Mouse (Mus musculus) lung, embryonic 15.5 days (tissue): ENCODE data around the gene Galnt3. TPM values are rescaled to one million over a fixed set of nuclear protein-coding genes. Genes with fewer than 3 reads are reported as not detected.

Experiments
- ATAC-seq: fragments of 200-750 bp; cut with Nextera tagmentation; 2 replicates; pipeline ENCODE4 v1.8.0; 2017; ENCODE audit warnings: moderate number of reproducible peaks, borderline replicate concordance; ENCODE audit not compliant: low FRiP score, low TSS enrichment; ENCODE audit errors: extremely low read depth
- H3K27ac ChIP-seq: fragments of 300-500 bp; sonication (generic); 2 replicates; pipeline ENCODE4 v1.5.1; 2015; ENCODE audit warnings: moderate library complexity, mild to moderate bottlenecking, inconsistent platforms
- H3K27me3 ChIP-seq: fragments of 300-500 bp; sonication (generic); 2 replicates; pipeline ENCODE4 v1.6.1; 2015; ENCODE audit warnings: inconsistent platforms
- H3K36me3 ChIP-seq: fragments of 300-500 bp; sonication (generic); 2 replicates; pipeline ENCODE4 v1.6.1; 2015; ENCODE audit warnings: inconsistent platforms
- H3K4me1 ChIP-seq: fragments of 300-500 bp; sonication (generic); 2 replicates; pipeline ENCODE4 v1.6.1; 2015; ENCODE audit warnings: inconsistent platforms
- H3K4me2 ChIP-seq: fragments of 300-500 bp; sonication (generic); 2 replicates; pipeline ENCODE4 v1.6.1; 2015; ENCODE audit warnings: inconsistent platforms, mild to moderate bottlenecking, moderate library complexity
- H3K4me3 ChIP-seq: fragments of 300-500 bp; sonication (generic); 2 replicates; pipeline ENCODE4 v1.5.1; 2015; ENCODE audit warnings: mild to moderate bottlenecking, inconsistent platforms
- H3K9ac ChIP-seq: fragments of 300-500 bp; sonication (generic); 2 replicates; pipeline ENCODE4 v1.6.1; 2015; ENCODE audit warnings: inconsistent platforms
- H3K9me3 ChIP-seq: fragments of 300-500 bp; sonication (generic); 2 replicates; pipeline ENCODE4 v1.6.1; 2016; ENCODE audit warnings: inconsistent platforms
- WGBS: fragments of 180-500 bp; shearing (Covaris S2); methylation state at CpG from one replicate; pipeline ENCODE4 v1.1.7; 2015; 5-methylcytosine and 5-hydroxymethylcytosine counted together
- polyA plus RNA-seq: library from polyadenylated mRNA; unstranded; fragments of >200 nt; fragmentation: Nextera tagmentation; extraction: Ambion mirVana; gene quantifications from 2 replicates; pipeline ENCODE4 v1.2.1, GENCODE M21; 2015

Gene Galnt3
- polyA plus RNA-seq, 1 experiment from 2014 or later, result 14.7 TPM

DNA sequence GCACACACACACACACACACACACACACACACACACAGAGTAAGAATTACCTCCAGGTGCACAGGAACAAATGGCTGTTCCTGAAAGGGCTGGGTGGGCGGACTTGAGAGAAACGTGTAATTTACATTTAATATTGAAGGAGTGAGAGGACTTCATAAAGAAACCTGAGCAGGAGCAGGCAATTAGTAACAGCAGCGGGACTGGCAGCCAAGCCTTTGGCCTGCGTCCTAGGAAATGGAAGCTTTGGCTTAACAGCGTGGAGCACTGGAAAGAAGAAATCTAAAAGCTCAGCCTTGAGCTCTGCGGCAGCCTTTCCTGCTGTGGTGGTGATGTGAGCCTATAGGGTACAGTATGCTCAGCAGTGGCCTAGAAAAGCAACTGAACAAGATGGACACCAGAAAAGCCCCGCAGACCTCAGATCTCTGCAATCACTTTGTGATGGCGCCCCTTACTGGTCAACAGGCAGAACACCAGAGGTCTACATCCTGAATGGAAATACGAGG lies 82.8 kb downstream of the Galnt3 start:
- no peak for ATAC-seq
- H3K9me3 ChIP-seq, result no peaks in the 10 kb centered on the region
- H3K36me3 ChIP-seq, result no peaks in the 10 kb centered on the region
- no peak overlapping the region for H3K4me2 ChIP-seq
- no peak overlapping the region for H3K4me3 ChIP-seq
- H3K4me1 ChIP-seq, result no peaks in the 10 kb centered on the region
- no peak overlapping the region for H3K9ac ChIP-seq
- no peak overlapping the region for H3K27ac ChIP-seq
- no peaks in the 10 kb centered on the region for H3K27me3 ChIP-seq
- WGBS, result 76% methylated on average over 9 of the region's 9 CpGs

DNA sequence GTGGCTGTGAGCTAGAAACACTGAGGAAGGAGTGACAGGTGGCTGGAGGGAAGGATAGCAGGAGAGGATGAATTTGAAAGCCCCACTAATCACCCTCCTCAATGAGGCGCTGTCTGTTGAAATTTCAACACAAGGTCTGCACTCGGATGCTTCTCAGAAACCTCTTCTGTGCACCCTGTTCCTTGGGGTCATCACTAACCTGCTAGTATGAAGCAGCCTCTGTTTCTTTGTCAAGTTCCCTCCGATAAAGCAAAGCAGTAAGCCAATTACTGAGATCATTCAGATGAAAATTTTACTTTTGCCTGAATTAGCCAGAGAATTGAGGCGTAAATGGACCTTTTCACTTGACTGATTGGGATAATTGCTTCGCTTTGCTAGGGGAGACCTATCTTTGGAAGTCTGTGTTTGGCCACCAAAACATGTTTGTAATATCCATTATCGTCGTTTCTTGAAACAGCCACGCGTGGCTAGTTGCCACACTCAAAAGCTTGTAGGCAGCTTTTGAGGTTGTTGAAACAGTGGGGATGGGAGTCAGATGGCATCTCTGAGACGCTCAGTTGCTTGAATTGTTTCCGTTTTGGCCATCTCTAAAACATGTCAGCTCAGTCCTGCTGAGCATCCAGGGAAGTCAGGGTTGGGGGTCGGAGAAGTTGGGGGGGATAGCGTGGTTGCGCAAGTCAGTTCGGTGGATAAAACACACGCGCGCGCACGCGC lies 83.4 kb downstream of the Galnt3 start:
- Histone ChIP-seq H3K9ac (no peak overlapping the region), H3K9me3 (no peaks in the 10 kb centered on the region), H3K4me1 (no peaks in the 10 kb centered on the region), H3K27me3 (no peaks in the 10 kb centered on the region), H3K4me3 (no peak overlapping the region), H3K27ac (no peak overlapping the region), H3K4me2 (no peak overlapping the region), H3K36me3 (no peaks in the 10 kb centered on the region)
- no peak for ATAC-seq
- 93% methylated on average over 21 of the region's 21 CpGs for WGBS

DNA sequence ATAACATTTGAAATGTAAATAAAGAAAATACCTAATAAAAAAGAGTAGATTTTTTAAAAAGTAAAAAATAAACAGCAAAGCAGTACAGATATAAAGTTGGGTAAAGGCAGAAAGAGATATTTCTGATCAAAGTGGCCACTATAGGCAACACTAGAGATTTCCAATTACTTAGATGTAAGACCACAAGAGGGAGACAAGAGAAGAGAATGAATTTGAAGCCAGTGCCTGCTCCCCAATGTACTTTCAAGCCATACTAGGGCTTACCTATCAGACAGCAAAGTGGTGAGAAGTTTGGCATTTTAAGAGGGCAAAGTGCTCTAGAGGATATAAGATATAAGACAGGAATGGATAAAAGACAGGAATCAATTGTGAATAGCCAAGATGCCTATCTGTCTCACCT lies 84.2 kb downstream of the Galnt3 start:
- no peaks in the 10 kb centered on the region for H3K9me3 ChIP-seq
- no peak overlapping the region for H3K4me2 ChIP-seq
- no peak for ATAC-seq
- no peak overlapping the region for H3K9ac ChIP-seq
- no peaks in the 10 kb centered on the region for H3K36me3 ChIP-seq
- H3K4me3 ChIP-seq, result no peak overlapping the region
- H3K27ac ChIP-seq, result no peak overlapping the region
- no peaks in the 10 kb centered on the region for H3K4me1 ChIP-seq
- no peaks in the 10 kb centered on the region for H3K27me3 ChIP-seq

DNA sequence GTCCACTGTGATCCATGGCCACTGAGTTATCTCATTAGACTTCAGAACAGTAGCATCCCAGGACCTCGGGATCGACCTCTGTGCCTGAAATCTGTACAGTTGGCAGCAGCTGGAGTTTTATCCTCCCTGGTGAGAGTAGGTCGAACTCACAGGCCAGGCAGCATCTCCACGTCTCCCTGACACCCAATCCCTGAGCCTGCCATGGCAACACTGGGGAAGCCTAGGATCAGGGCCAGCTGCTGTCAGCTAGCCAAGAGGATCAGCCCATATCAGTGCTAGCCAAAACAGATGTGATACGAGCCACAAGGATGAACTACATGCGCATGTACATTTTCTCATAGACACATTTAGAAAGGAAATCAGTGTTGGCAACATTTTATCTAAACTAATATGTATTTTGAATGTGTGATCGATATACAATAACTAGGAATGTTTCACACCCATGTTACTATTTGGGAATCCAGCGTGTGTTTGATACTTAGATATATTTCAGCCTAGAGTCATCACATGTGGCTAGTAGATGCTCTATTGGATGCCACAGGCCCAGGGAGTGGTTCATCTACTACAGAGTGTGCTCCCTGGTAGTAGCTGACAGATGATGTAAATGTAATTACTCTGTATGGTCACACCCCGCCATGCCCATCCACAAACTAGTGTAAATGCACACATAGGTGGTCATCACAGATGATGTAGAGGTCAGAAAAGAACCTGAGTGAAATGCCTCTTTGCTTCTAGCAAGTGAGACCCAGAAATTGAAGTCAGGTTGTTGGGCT lies 89.7 kb downstream of the Galnt3 start:
- ATAC-seq, result no peak
- Histone ChIP-seq H3K36me3 (no peaks in the 10 kb centered on the region), H3K9ac (no peak overlapping the region), H3K4me2 (no peak overlapping the region), H3K27me3 (no peaks in the 10 kb centered on the region), H3K9me3 (no peaks in the 10 kb centered on the region), H3K27ac (no peak overlapping the region), H3K4me1 (no peaks in the 10 kb centered on the region), H3K4me3 (no peak overlapping the region)
- 53% methylated on average over 9 of the region's 9 CpGs for WGBS

Other genes with a start within 250 kb of the Galnt3 start
- gene Ttc21b, start 131.6 kb upstream of the Galnt3 start, polyA plus RNA-seq, result 12.6 and 13.3 TPM in 2 replicates